In the genomic region with DNA sequence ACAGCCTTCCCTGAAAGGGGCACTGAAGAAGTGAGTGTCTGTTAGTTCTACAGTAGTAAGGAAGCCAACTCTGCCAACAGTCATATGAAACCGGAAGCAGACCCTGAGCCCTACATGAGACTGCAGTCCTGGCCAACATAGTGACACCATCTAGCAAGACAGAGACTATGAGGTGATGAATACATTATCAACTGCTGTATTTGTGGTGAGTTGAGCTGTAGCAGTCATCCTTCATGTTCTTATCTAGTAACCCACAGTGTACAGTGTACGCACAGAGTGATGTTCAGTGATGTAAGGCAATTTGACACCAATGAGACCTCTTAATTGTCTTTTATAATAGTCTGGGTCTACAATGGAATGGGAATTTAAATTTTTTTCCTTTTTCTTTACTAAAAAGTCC, we compare ENCODE assay signal across 28 mouse cellular contexts. TPM values are rescaled to one million over a fixed set of nuclear protein-coding genes. Genes with fewer than 3 reads are reported as not detected.
DNase-seq lines count a peak whose midpoint lies in the region; ATAC-seq and TF ChIP-seq lines count a peak whose summit lies in the region.
"Had no signal": no experiment of that assay in that cellular context is flagged by ENCODE, and none has a peak within 500 bp of the region (broad histone marks: within the 10 kb centered on the region; RNA-seq: fewer than 3 reads in every experiment).

No protein-coding gene starts in this region.

- H3K4me1 ChIP-seq in liver, embryonic 11.5 days (replicated peaks; ENCODE audit: control insufficient read depth, insufficient read depth, low read length) = no peaks in the 10 kb centered on the region
- 0 out of 2 replicates have a peak, but pooled peaks cover 4% of the 10 kb centered on the region for H3K4me1 ChIP-seq in liver, embryonic 12.5 days
- no peaks in the 10 kb centered on the region for H3K4me1 ChIP-seq in liver, postnatal 0 days (ENCODE audit: insufficient read depth)
- H3K4me1 ChIP-seq in neural tube, embryonic 15.5 days = no peaks in the 10 kb centered on the region
- H3K4me1 ChIP-seq: forebrain, embryonic 13.5 days; heart, embryonic 15.5 days; intestine, embryonic 15.5 days; midbrain, embryonic 12.5 days had no signal

- no peak overlapping the region for H3K9ac ChIP-seq in liver, embryonic 11.5 days (ENCODE audit: low read depth, low read length)
- no peak overlapping the region for H3K9ac ChIP-seq in liver, embryonic 12.5 days
- no peak overlapping the region for H3K9ac ChIP-seq in liver, postnatal 0 days (replicated peaks)
- no peak overlapping the region for H3K9ac ChIP-seq in neural tube, embryonic 15.5 days (replicated peaks)
- H3K9ac ChIP-seq: forebrain, embryonic 13.5 days; heart, embryonic 15.5 days; intestine, embryonic 15.5 days; limb, embryonic 12.5 days; midbrain, embryonic 12.5 days; neural tube, embryonic 13.5 days had no signal

- H3K27ac ChIP-seq in liver, embryonic 11.5 days (ENCODE audit: low read depth, low read length) = no peak overlapping the region
- no peak overlapping the region for H3K27ac ChIP-seq in liver, embryonic 12.5 days
- H3K27ac ChIP-seq in liver, postnatal 0 days (ENCODE audit: low read depth) = no peak overlapping the region
- H3K27ac ChIP-seq in neural tube, embryonic 15.5 days (replicated peaks) = no peak overlapping the region
- H3K27ac ChIP-seq: forebrain, embryonic 13.5 days; heart, embryonic 15.5 days; intestine, embryonic 15.5 days; limb, embryonic 12.5 days; macrophage; midbrain, embryonic 12.5 days; neural tube, embryonic 13.5 days had no signal

- WGBS in liver, embryonic 11.5 days = 74% methylated on average over 2 of the region's 2 CpGs
- 57% methylated on average over 2 of the region's 2 CpGs for WGBS in liver, embryonic 12.5 days (ENCODE audit: insufficient replicate concordance)
- 60% methylated on average over 2 of the region's 2 CpGs for WGBS in liver, postnatal 0 days (ENCODE audit: insufficient replicate concordance)
- WGBS in neural tube, embryonic 15.5 days = 97% methylated on average over 2 of the region's 2 CpGs

- 0 out of 2 replicates have a peak, but pooled peaks have one; percentile 53 for ATAC-seq in liver, embryonic 11.5 days (replicated peaks; ENCODE audit: low FRiP score)
- peak; percentile 52 for ATAC-seq in liver, embryonic 12.5 days
- peak; percentile 25; the same call in 1 of the 2 replicates for ATAC-seq in liver, postnatal 0 days
- ATAC-seq in neural tube, embryonic 15.5 days (ENCODE audit: low FRiP score) = no peak
- ATAC-seq: forebrain, embryonic 13.5 days; hindbrain, embryonic 16.5 days; intestine, embryonic 15.5 days; lung, postnatal 0 days had no signal

- no peak for TF ChIP-seq EP300 in liver, postnatal 0 days (IDR thresholded peaks at IDR 0.05; ENCODE audit: low read depth)

- H3K27me3 ChIP-seq in liver, embryonic 11.5 days (replicated peaks; ENCODE audit: control insufficient read depth, insufficient read depth, low read length) = no peaks in the 10 kb centered on the region
- no peaks in the 10 kb centered on the region for H3K27me3 ChIP-seq in liver, embryonic 12.5 days (replicated peaks)
- no peaks in the 10 kb centered on the region for H3K27me3 ChIP-seq in liver, postnatal 0 days (ENCODE audit: insufficient read depth, low read length)
- no peaks in the 10 kb centered on the region for H3K27me3 ChIP-seq in neural tube, embryonic 15.5 days (replicated peaks)
- H3K27me3 ChIP-seq: CH12.LX; forebrain, embryonic 13.5 days; heart, embryonic 15.5 days; intestine, embryonic 15.5 days; midbrain, embryonic 12.5 days; neural tube, embryonic 13.5 days had no signal

- no peak overlapping the region for H3K4me3 ChIP-seq in liver, embryonic 11.5 days (ENCODE audit: low read depth, low read length)
- H3K4me3 ChIP-seq in liver, embryonic 12.5 days = no peak overlapping the region
- H3K4me3 ChIP-seq in liver, postnatal 0 days (ENCODE audit: low read depth, low read length) = no peak overlapping the region
- no peak overlapping the region for H3K4me3 ChIP-seq in neural tube, embryonic 15.5 days (replicated peaks)
- H3K4me3 ChIP-seq: forebrain, embryonic 13.5 days; heart, embryonic 15.5 days; intestine, embryonic 15.5 days; limb, embryonic 12.5 days; midbrain, embryonic 12.5 days; neural tube, embryonic 13.5 days had no signal

- no peak for TF ChIP-seq CTCF in liver, postnatal 0 days (IDR thresholded peaks at IDR 0.05; ENCODE audit: low read depth)

- H3K4me2 ChIP-seq in liver, embryonic 11.5 days = no peak overlapping the region
- no peak overlapping the region for H3K4me2 ChIP-seq in liver, embryonic 12.5 days
- H3K4me2 ChIP-seq in liver, postnatal 0 days (ENCODE audit: low read depth, low read length) = no peak overlapping the region
- no peak overlapping the region for H3K4me2 ChIP-seq in neural tube, embryonic 15.5 days
- H3K4me2 ChIP-seq: forebrain, embryonic 13.5 days; heart, embryonic 15.5 days; intestine, embryonic 15.5 days; limb, embryonic 12.5 days; midbrain, embryonic 12.5 days; neural tube, embryonic 13.5 days had no signal

- H3K9me3 ChIP-seq in liver, embryonic 11.5 days (ENCODE audit: control insufficient read depth, low read length) = 0 out of 2 replicates have a peak, but pooled peaks cover 3% of the 10 kb centered on the region
- H3K9me3 ChIP-seq in liver, embryonic 12.5 days (replicated peaks) = no peaks in the 10 kb centered on the region
- H3K9me3 ChIP-seq in liver, postnatal 0 days (ENCODE audit: low read length) = no peaks in the 10 kb centered on the region
- no peaks in the 10 kb centered on the region for H3K9me3 ChIP-seq in neural tube, embryonic 15.5 days (replicated peaks)
- H3K9me3 ChIP-seq: forebrain, embryonic 13.5 days; heart, embryonic 15.5 days; intestine, embryonic 15.5 days; limb, embryonic 12.5 days; midbrain, embryonic 12.5 days had no signal

- no peaks in the 10 kb centered on the region for H3K36me3 ChIP-seq in liver, embryonic 11.5 days (ENCODE audit: control insufficient read depth, insufficient read depth, low read length)
- no peaks in the 10 kb centered on the region for H3K36me3 ChIP-seq in liver, embryonic 12.5 days
- no peaks in the 10 kb centered on the region for H3K36me3 ChIP-seq in liver, postnatal 0 days (replicated peaks; ENCODE audit: insufficient read depth, low read length)
- no peaks in the 10 kb centered on the region for H3K36me3 ChIP-seq in neural tube, embryonic 15.5 days
- H3K36me3 ChIP-seq: heart, embryonic 15.5 days; intestine, embryonic 15.5 days; limb, embryonic 12.5 days; midbrain, embryonic 12.5 days; neural tube, embryonic 13.5 days had no signal

- DNase-seq in liver, embryonic 11.5 days (ENCODE audit: low spot score) = no peak
- DNase-seq in liver (no peak), MEL-GATA-1-ER (ENCODE audit: extremely low read depth, low read depth) (peak; percentile 55)
- DNase-seq in liver, postnatal 0 days = no peak
- DNase-seq in lung, postnatal 36 days = no peak
- DNase-seq in cerebellum, postnatal 25 days = no peak
- DNase-seq: adrenal gland, postnatal 14 days; cerebellum, adult 11 months; cerebellum, adult 9-11 months; gastrocnemius, postnatal 14 days; heart, postnatal 4 days; kidney, adult 8-10 months; kidney, postnatal 10 days; layer of hippocampus, postnatal 36 days; lung, adult 18-20 months; thymus, postnatal 14 days had no signal

RNA-seq across cellular contexts. Expression of a gene that starts 50.4 kb away (rescaled TPM):
- polyA plus RNA-seq in liver, embryonic 11.5 days (2014; fragmentation: Nextera tagmentation; extraction: Ambion mirVana) = 14.2 and 15.6 TPM in 2 replicates
- 7.4 and 8.6 TPM in 2 replicates for polyA plus RNA-seq in liver, embryonic 12.5 days (2016; fragmentation: Nextera tagmentation; extraction: Ambion mirVana)
- polyA plus RNA-seq in liver, postnatal 0 days (2015; fragmentation: Nextera tagmentation; extraction: Ambion mirVana) = 2.8 and 3.1 TPM in 2 replicates
- polyA plus RNA-seq in neural tube, embryonic 15.5 days (2015; fragmentation: Nextera tagmentation; extraction: Ambion mirVana) = 3.6 and 6.0 TPM in 2 replicates
